Mouse (Mus musculus): Measurements from ENCODE around the gene Trim24.

GRCm38 (mm10) chr6:37913525-37913924 lies 42.9 kb downstream of the Trim24 start:
- TF ChIP-seq CTCF (IDR thresholded peaks at IDR 0.05; ENCODE audit: borderline replicate concordance, insufficient read depth, low read length) (no peak), POLR2A (IDR thresholded peaks at IDR 0.05; ENCODE audit: low read depth, low read length) (no peak)

All from embryonic fibroblast, embryonic 13.5 days (primary cell).